Mouse (Mus musculus): ENCODE measurements around the gene Rnf149.

DNA sequence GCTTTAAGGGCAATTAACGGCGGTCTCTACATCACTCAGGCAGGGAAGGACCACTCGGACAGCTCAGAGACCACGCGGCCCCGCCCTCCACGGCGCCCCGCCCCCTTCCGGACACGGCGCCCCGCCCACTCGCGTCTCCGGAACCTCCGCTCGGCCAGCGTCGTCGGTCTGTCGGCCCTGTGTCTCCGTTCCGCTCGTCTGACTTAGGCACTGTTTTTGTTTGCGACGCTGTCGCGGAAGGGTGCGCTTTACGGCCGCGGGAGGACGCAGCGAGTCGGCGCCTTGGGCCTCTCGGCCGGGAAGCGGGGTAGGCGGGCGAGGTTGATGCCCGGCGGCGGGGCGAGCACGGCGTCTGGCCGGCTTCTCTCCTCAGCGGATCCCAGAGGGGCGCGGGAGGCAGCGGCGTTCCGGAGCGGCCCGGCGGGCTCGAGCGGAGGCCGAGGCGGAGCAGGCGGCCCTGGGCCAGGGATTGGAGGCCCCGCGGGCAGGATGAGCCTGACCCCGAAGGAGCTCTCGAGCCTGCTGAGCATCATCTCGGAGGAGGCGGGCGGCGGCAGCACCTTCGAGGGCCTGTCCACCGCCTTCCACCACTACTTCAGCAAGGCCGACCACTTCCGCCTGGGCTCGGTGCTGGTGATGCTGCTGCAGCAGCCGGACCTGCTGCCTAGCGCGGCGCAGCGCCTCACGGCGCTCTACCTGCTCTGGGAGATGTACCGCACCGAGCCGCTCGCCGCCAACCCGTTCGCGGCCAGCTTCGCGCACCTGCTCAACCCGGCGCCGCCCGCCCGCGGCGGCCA lies 41.5 kb downstream of the Rnf149 start:
- peak; percentile 34; the same call in 1 of the 2 replicates for TF ChIP-seq CTCF (IDR thresholded peaks at IDR 0.05; ENCODE audit: low read depth)
- no peak for TF ChIP-seq EP300 (optimal IDR thresholded peaks at IDR 0.05)
